Mouse (Mus musculus) cerebellum, postnatal 10 days (tissue): Measurements from ENCODE around the gene Papss2.
A peak's percentile ranks its signal among the peaks of the same experiment; 100 is the strongest.

ENCODE experiments used
- DNase-seq, 2 experiments: peaks; one replicate each; pipeline ENCODE4 v3.0.0; 2021; ENCODE audit warnings: mixed read lengths in 2 of 2

Papss2 gene

DNA sequence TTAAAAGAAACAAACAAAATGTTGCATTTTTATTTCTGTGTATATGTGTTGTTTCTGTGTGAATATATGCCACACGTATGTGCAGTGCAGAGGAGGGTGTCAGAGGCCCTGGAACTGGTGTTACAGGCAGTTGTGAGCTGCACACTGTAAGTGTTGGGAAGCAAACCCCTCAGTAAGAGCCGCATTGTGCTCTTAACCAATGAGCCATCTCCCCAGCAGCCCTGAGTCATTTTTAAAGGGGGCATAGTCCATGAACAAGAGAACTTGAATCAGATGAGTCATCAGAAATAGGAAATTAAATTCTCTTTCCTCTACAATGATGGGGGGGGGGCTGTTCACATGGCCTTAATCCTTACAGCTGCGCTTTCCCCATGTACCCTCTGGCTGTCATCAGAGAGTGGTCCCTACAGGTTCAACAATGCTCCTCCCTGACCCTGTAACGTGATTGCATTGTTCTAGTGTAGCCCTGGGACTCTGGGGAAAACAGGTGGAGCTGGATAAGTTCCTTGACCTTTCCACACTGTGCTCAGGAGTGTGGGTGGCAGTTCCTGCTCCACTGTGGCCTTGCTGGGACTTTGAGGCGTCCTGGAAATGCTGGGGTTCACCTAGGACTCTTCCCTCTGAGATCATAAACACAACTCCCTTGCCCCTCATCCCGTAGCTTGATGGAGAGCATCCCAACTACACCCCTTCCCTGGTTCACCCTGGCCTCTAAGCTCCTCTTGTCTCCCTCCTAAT, 5.6 kb downstream of the Papss2 start:
- no peak for DNase-seq

DNA sequence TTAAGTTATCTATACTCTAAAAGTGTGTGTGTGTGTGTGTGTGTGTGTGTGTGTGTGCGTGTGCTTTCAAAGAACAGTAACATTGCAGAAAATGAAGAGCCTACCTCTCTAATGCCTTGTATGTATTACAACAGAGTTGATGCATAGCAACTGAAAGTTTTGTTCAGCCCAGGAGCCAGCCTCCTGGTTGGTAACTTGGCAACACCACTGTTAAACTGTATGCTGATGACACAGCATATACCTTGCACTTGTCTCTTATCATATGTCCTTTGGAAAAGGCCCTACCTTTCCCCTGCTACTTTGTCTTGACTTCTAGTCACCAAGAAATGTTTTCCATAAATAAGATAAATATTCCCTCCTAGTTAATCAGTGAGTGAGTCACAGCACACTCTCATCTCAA, 7.9 kb downstream of the Papss2 start:
- no peak for DNase-seq

DNA sequence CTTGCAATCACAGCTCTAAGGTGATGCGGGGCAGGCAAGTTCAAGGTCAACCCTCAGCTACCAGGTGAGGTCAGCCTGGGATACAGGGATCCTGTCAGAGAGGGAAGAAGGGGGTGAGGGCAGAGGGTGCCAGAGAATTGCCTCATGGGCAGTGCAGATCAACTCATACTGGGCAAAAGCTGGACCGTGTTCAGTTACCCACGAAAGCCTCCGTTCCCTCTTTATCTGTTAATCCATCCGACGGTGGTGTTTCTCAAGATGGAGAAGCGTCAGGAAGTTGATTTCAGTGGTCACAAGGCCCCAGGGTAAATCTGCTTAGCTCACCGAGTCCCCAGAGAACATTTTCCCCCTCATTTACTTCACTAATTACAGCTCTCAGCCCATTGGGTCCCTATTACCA, 8.5 kb downstream of the Papss2 start:
- DNase-seq = no peak

DNA sequence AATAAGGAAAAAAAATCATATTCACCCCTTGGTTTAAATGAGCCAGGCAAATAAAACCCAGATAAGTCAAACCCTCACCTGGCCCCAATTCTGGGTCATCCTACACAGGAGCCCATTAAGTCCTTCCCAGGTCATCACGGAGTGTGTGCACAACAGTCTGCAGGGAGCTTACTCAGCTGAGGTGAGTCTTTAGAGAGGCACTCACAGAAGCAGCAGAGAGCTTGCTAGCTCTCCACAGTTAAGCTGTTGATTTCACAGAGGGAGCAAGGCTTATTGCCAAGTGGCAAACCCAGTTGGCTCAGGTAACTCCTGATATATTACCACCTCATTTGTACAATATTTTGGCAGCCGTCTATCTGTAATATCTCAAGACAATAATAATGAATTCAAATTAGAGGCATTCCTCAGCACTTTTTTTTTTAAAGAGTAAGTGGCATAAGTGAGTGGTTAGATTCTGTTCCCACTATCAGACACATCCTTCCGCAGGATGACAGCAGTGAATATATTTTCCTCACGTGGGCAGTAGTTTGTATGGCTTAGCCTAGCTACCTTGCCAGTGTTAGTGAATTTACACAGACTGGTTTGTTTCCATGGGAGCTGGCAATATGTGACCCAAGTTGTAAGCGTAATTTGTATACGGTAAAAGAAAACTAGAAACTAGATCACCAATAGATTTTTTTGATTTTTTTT, 9.1 kb downstream of the Papss2 start:
- peak; percentile 15 to 38 for DNase-seq

DNA sequence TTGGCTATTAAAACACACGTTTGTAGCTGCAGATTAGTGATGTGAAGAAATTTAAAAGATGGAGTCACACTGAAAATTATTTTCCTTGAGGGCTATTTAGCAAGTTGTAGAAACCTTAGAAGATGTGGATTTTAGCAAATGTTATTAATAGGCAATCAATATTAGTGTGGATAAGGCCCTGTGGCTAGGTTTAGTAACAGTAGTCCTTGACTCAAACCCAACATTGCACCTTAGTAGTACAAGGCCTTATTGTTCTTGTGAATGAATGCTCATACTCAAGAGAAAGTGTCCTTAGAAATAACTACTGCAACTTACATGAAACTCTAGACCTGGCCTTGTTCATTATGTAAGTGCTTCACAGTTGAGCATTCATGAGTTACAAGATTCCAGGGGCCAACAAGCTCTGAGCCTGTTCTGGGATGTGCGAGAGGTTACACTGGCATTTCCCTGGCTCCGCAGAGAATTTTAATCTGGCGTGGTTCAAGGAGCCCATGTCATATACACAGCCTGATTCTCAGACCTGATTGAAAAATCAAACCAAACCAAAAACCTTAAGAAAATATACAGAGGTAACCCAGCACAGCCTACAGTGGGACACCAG, 10.7 kb downstream of the Papss2 start:
- no peak for DNase-seq

DNA sequence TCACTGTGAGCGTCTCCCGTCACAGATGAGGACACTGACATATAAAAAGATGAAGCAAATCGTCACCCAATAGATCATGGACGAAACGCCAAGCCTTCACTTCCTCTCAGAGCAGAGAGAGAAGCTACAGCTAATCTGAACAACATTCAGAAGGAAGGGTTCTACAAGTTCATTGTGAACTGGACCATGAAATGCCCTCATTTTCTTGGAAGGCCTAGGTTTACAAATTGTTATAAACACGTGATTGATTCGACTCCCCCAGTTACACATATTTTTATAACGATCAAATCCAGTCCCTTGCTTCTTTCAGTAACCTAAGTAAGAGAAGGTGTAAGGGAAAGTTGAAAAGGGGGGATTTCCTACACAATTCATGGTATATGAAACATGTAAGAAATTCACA, 11.4 kb downstream of the Papss2 start:
- no peak for DNase-seq

DNA sequence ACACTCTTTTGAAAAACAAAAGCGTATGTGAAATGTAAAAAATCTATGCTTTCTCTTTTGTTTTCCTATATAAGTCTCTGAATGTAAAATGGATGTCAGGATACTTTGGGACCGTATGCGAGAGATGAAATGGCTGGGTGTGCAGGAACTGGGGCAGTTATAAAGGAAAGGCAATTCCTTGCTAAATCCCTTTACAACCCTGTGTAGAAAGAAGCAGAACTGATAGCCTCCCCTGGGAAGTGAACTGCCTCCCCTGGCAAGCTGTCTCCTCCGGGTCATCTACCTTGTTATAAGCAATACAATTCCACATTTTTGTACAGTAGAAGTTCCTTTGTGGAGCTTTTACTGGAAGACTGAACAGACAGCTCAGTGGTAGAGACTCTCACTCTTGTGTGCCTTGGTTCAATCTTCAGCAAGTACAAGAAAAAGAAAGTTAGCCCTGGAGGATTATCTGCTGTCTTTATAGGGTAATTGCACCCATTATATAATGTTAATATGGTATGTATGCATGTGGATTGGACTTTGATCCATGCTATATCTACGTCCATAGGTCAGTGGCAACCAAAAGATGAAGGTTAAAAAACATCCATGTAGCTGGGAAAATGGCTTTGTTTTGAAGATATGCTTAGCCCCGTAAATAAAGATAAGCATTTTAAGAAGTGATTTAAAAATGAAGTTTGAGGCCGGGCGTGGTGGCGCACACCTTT, 15.9 kb downstream of the Papss2 start:
- DNase-seq = no peak

DNA sequence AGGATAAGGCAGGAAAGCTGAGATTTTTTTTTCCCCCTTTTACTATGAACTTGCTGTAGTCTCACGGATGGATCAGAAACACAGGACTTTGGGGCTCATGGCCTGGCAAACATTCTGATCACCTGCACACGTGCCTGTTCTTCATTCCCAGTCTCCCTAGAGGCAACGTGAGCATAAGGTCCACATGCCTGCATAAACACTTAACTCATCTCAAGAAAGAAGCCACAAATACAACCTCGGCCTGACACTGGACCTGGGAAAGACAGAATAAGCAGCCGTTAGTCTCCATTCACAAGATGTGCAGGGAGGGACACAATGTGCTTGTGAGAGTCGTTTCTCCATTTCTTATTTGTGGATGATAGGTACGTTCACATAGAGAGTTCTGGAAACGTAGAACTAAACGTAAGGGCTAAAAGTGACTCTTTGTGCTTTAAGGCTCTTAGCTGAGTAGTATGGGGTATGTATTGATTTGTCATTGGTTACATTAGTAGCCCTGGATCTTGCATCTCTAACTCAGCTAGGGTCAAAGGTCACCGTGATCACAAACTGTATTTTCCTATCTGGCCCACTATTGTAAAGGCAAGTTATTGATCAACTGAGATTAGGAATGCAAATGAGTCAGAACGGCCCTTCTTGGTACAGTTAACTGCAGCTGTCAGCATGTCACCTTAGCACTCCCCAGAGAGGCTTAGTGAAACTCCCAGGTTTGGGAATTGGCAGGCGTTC, 18.6 kb downstream of the Papss2 start:
- DNase-seq = no peak

DNA sequence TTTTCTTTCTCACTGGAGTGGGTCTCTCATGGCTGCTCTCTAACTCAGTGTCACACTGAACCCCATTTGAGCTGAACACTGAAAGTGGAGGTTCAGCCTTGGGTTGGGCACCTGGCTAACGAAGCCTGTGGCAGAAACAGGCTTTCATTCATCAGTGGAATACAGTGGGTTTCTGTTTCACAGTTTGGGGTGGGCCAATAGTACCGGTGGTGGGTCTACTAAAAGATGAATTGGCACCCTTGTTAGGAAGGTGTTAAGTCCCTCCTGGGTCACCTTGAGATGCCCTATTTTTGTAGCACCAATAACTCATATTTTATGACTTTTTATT, 19.1 kb downstream of the Papss2 start:
- no peak for DNase-seq

DNA sequence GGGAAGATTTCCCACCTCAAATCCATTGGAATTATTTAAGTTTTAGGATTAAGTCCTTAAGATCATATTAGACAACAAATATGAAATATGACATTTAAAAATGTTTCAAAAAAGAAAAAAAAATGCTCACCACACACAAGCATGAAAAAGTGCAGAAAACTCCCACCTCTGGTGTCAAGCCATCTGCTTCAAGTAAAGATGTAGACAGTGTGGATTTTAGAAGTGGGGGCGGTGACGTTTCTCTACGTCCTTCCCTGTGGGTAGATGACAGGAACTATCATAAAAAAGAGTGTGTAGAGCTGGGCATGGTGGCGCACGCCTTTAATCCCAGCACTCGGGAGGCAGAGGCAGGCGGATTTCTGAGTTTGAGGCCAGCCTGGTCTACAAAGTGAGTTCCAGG, 21.1 kb downstream of the Papss2 start:
- no peak for DNase-seq

DNA sequence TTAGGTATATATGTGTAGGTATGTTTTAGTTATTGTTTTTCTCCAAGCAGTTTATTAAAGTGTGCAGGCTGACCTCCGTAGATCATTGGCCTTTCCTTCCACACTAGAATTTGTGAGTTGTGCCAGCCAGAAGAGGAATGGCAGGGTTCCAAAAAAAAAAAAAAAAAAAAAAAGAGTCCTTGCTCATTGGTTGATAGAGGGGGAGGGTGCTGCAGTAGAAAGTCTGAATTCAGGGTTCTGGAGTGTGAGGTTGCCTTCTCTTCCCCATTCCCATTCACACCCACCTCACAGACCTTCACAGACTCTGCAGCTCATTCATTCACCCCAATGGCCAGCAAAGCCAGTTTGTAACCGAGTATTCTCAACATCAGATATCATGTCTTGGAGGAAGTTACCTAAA, 24.1 kb downstream of the Papss2 start:
- no peak for DNase-seq

DNA sequence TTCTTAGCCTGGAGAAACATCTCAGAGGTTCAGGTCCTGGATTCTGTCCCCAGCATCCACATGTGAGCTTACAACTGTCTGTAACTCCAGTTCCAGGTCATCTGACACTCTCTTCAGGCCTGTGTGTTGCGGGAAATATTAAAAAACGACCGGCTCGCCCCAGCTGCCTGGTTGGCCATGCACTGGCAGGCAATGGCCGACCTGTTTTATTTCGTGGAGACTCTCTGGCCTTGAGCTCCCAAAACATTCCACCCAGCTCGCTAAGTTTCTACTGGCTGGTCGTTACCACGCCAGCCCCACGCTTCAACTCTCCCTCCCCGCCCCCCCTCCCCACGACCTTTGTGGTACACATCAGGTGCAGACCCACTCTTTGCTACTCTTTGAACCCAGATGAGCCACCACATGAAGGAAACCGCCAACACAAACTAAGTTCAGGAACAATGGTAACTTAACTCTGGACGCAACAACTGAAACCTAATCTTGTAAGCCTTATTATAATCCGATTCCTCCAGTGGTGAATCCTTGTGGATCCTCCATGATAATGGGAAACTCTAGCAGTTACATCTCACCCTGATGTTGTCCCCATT, 25.4 kb downstream of the Papss2 start:
- no peak for DNase-seq

DNA sequence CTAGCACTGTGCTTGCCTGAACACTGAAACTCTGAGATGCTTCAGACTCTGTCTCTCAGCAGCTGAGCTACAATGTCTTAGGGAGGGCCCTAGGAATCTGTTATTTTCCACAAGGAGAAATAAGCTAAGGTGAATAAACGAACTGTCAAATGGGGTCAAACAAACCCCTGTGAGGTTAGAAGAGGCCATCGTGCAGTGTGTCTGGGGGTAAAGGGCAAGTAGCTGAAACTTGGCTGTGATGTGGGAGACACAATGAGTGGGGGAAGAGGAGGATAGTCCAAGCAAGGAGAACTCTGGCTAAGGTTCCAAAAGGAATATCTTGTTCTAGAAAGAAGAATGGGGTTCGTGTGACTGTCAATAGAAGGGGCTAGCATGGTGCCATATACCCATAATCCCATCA, 26.6 kb downstream of the Papss2 start:
- DNase-seq = no peak

DNA sequence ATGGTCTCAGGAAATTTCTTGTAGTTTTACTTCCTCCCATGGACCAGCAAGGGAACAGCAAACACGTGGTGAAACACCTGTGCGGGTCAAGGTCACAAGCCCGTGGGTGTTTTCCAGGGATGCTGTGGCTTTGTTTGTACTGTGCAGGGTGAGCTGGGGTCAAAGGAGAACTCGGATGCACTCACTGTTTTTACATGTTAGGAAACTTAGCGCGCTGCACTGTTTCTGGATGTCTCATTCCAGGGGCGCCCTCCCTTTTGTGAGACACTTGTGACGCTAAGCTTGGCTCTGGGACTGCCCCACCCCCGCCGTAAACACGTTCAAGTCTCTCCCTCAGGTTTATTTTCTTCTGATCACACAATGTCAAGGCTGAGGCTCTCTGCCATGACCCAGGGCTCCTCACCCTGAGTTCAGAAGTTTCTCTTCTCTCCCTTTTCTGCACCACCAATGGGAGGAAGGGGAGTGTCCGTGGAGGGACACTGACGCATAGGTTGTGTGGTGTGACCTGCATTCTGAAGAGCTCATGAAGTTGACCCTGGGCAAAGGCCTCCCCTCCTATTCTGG, 31.3 kb downstream of the Papss2 start:
- DNase-seq = no peak

DNA sequence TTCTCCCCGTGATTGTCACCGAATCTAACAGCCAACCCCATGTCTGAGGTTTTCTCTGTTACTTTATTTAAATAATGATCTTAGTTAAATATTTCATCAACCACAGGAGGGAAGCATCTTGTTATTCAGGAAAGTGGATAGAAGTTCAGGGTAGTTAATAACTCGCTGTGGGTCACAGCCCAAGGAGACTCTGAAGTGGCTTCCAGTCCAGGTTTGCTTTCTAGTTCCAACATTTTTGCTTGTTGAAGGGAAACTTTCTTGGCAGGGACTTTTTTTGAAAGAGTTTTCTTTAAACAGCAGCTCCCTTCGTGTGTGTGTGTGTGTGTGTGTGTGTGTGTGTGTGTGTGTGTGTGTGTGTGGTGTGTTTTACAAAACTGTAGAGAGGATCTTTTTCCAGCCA, 32.0 kb downstream of the Papss2 start:
- DNase-seq = no peak

DNA sequence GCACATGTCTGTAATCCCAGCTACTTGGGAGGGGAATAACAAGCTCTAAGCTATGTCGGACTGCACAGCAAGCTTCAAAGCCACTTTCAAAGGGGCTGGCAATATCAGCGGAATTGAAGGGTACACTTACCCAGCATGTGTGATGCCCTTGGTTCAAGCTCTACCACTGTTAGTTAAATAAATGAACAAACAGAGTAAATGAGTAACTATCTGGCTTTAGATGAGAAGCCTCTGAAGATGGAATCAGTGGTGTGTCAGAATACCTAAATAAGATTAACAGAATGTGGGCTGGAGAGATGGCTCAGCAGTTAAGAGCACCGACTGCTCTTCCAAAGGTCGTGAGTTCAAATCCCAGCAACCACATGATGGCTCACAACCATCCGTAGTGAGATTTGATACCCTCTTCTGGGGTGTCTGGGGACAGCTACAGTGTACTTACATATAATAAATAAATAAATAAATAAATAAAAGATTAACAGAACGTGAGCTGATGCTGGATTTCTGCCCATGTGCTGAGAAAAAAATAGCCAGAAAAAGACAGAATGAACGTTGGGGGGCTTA, 33.1 kb downstream of the Papss2 start:
- DNase-seq = no peak

DNA sequence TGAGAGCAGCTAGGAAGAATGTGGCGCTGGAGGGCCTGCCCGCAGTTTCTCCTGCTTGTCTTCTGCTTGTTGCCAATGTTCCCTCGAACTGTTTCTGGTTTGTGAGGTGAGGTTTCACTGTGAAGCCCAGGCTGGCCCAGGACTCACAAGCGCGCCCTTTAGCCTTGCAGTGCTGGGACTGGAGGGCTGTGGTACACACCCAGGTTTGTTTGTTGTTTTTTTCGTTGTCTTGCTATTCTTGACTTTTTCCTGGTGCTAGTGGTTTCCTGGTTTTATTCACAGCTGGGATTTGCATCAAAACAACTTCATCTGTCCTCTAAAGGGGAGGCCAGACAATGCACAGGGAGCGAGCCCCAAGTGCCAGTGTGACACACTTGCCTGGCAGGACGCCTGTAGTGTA, 39.3 kb downstream of the Papss2 start:
- no peak for DNase-seq

DNA sequence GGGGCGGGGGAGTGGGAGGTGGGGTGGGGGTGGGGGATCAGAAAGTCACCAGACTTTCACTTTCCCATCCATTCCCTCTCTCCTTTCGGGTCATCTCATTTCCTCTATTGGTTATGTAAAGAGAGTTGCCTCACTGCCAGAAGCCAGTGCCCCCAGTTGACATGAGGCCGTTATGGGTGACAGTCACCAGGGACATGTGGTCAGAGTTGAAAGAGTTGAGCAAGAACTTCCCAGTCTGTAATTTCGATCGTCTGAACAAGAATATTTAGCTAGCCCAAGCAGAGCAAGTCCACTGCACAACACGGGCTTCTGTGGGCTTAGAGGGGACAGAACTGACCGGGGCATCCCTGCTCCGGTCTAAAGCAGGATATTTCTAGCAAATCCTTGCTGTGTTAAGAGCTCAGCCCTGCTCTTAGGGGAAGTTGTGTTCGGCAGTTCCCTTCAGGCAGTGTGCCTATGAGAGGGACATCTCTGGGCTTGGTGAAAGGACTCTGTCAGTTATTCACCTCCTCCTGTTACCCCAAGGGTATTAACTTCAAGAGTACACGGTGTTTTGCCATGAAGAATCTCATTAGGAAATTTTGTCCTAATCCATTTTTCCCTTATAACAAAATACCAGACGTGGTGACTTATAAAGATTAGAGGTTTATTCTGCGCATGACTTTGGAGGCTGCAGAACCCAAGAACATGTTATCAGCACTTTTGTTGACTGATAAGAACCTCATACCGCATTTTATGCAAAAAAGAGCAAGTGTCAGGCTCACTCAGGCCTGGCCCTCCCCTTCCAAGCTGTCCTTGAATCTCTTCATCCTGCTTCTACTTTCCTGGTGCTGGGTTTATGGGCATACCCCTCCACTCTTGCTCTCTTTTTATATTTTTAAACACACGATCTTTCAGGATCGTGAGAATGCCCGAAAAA, 42.0 kb downstream of the Papss2 start:
- no peak for DNase-seq

DNA sequence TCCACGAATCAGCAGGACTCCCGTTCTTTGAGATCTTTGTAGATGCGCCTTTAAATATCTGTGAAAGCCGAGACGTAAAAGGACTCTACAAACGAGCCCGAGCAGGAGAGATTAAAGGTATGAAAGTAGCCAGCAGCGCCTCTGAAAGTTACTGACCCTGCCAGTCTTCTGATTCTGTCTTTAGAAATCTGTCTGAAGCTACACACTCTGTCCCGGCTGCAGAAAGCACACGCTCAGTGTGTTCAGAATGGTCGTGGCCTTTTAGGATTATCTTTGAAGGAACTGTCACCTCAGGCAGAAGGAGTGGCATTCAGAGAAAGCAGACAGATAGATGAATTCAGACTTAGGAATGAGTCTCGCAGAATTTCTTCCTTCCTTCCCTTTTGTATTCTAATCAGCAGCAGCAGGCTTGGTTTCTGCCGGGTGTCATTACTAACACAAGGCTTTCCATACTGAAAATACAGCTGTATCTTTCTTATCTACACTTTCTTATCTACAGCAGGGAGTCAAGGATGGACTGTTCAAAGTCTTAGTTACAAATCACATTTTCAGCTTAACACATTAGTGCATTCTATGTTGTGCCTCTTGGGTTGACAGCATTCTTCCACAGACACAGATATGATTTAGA, 42.8 kb downstream of the Papss2 start:
- DNase-seq = no peak

DNA sequence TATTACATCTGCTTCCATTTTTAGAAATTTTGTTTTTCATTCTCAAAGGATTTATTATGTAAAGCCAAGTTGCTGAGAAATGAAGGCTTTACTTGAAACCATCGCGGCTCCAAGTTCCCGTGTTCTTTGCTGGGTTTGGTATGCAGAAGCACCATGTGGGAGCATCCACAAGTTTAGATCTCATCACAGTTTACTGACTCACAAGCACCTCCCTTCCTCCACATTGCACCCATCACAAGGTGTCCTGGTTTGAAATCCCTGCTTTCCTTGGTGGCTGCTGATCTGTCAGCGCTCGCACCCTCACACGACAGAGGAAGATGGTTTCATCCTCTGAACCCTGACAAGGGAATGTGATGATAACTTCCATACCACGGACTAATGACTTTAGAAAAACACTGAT, 45.9 kb downstream of the Papss2 start:
- DNase-seq = no peak
